Mouse (Mus musculus) inflammation-experienced regulatory T-cells, adult 6 months (primary cell): ENCODE results near the gene Grpel1. TPM values are rescaled to one million over a fixed set of nuclear protein-coding genes. Genes with fewer than 3 reads are reported as not detected.

ENCODE experiments used
- ATAC-seq: one replicate; pipeline ENCODE4 v1.8.0; 2017
- polyA plus RNA-seq, 3 experiments: library from polyadenylated mRNA; unstranded; fragments of 100-300 nt; shearing (Covaris generic); gene quantifications; one replicate each; pipeline ENCODE4 v1.2.1; 2017

The Grpel1 gene
- polyA plus RNA-seq, 3 experiments from 2014 or later = 40.2 to 45.9 (median 43.9) TPM

GRCm38 (mm10) chr5:36515558-36515957, 50.8 kb downstream of the Grpel1 start:
- no peak for ATAC-seq

GRCm38 (mm10) chr5:36517596-36517995, 52.8 kb downstream of the Grpel1 start:
- no peak for ATAC-seq

- ATAC-seq = no peak
Measured at GRCm38 (mm10) chr5:36519751-36520150, 55.0 kb downstream of the Grpel1 start.

- no peak for ATAC-seq
Measured at GRCm38 (mm10) chr5:36522782-36523181, 58.0 kb downstream of the Grpel1 start.

GRCm38 (mm10) chr5:36523219-36523703, 58.5 kb downstream of the Grpel1 start:
- ATAC-seq = no peak

Other genes with a start within 250 kb of the Grpel1 start
- 1 to 10 TPM in 2 of 3 experiments, not detected in 1; 2.9 to 3.9 TPM for gene Sorcs2, start 66.9 kb upstream of the Grpel1 start, polyA plus RNA-seq
- 1 to 10 TPM; 2.8 to 3.6 (median 3.5) TPM for gene Tada2b, start 19.3 kb downstream of the Grpel1 start, polyA plus RNA-seq
- under 1 TPM in 1 of 3 experiments, not detected in 2; 0.10 TPM for gene Ccdc96, start 19.6 kb downstream of the Grpel1 start, polyA plus RNA-seq
- gene Tbc1d14, start 128.3 kb downstream of the Grpel1 start, polyA plus RNA-seq = 10 to 100 TPM; 37.2 to 66.0 (median 57.9) TPM
- gene D5Ertd579e, start 231.0 kb downstream of the Grpel1 start, polyA plus RNA-seq = 10 to 100 TPM; 18.2 to 32.6 (median 28.6) TPM